Mouse (Mus musculus): Measurements from ENCODE around the gene Zfp764.

DNA sequence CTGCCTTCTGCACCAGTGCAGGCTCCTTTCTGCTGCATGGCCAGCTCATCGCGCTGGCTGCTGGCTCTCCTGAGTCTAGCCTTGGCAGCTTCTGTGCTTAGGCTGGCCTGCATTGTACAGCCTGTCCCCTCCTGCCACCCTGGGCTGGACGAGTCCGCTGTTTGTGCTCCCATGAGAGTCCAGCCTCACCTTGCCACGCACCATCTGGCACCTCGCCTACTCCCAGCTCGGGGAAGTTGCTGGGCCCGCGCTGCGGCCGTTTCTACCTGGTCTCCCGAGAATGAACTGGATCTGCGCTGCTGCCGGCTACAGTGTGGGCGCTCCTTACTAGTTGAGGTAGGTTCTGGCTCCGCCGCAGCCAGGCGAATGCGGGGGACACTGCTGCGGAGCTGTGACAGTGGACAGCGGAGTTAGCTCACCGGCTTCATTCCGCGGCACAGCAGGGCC lies 43.1 kb downstream of the Zfp764 start:
- no peak for TF ChIP-seq CTCF (IDR thresholded peaks at IDR 0.05; ENCODE audit: low read depth, low read length)
- no peak for TF ChIP-seq GATA1 (IDR thresholded peaks at IDR 0.05; ENCODE audit: borderline replicate concordance, low read length)
- TF ChIP-seq TAL1 (conservative IDR thresholded peaks at IDR 0.05; ENCODE audit: low read depth, low read length) = no peak

Measured in G1E (cell line).